Mouse (Mus musculus): ENCODE data around the gene Tbc1d22a.

DNA sequence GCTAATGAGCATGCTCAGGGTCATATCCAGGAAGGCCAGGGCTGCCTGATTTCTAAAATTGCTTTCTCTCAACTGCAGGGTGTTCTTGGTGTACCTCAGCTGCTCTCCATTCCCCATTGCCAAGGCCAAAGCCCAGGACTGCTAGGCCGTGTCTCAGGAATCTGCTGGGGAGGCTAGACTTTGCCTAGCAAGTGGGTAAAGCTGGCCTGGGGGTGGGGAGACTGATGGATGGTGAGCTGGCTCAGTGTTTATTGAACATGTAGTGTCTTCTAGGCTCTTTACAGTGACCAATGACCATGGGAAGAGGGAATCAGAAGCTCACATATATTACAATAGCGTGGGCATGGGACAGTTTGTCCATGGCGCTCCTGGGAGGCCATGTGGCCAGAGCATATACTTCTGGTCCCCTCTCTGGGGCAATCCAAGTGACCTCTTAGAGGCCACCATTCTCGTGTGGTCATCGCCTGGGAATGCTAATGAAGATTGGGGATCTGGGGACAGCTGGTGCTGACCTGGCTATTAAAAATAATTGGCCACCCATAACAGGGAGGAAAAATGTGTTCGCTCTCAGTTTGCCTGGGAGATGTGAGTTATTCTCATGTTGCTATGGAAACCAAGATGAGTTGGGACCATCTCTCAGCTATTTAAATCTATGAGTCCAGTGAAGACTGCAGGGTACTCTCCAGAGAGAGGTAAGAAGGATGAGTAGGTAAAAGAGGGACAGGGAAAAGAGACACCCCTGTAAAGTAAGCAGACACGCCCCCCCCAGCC, 294.3 kb downstream of the Tbc1d22a start:
- TF ChIP-seq ZNF384 (IDR thresholded peaks at IDR 0.05; ENCODE audit: low read depth, low read length) = no peak
- no peak for TF ChIP-seq CHD2 (IDR thresholded peaks at IDR 0.05; ENCODE audit: low read depth, low read length)
- no peak for TF ChIP-seq HCFC1 (IDR thresholded peaks at IDR 0.05; ENCODE audit: borderline replicate concordance, insufficient read depth, low read length)
- TF ChIP-seq ZC3H11A (IDR thresholded peaks at IDR 0.05; ENCODE audit: borderline replicate concordance, low read depth, low read length) = no peak

Data from ES-E14 (cell line).